Mouse (Mus musculus) embryonic facial prominence, embryonic 11.5 days (tissue): ENCODE results near the gene Acad8. TPM values are rescaled to one million over a fixed set of nuclear protein-coding genes. Genes with fewer than 3 reads are reported as not detected.

Experiments
- ATAC-seq: fragments of 200-750 bp; cut with Nextera tagmentation; replicated peaks from 2 replicates; pipeline ENCODE4 v1.8.0; 2017; ENCODE audit warnings: low read depth; ENCODE audit not compliant: insufficient number of reproducible peaks, low FRiP score, low TSS enrichment
- DNase-seq: peaks from one replicate; pipeline ENCODE4 v3.0.0-alpha.2; 2015; ENCODE audit warnings: low spot score
- H3K27ac ChIP-seq: fragments of 300-500 bp; sonication (generic); replicated peaks from 2 replicates; pipeline ENCODE4 v1.5.1; 2014; ENCODE audit warnings: mild to moderate bottlenecking, low read depth, low read length, control low read depth
- H3K27me3 ChIP-seq: fragments of 300-500 bp; sonication (generic); 2 replicates; pipeline ENCODE4 v1.6.1; 2014; ENCODE audit warnings: mild to moderate bottlenecking, low read length, moderate library complexity, mixed read lengths; ENCODE audit not compliant: control insufficient read depth, insufficient read depth
- H3K36me3 ChIP-seq: fragments of 300-500 bp; sonication (generic); replicated peaks from 2 replicates; pipeline ENCODE4 v1.6.1; 2014; ENCODE audit warnings: low read depth, mild to moderate bottlenecking, low read length, moderate library complexity, mixed read lengths; ENCODE audit not compliant: control insufficient read depth, insufficient read depth
- H3K4me1 ChIP-seq: fragments of 300-500 bp; sonication (generic); 2 replicates; pipeline ENCODE4 v1.6.1; 2014; ENCODE audit warnings: low read length, mixed read lengths; ENCODE audit not compliant: control insufficient read depth, insufficient read depth
- H3K4me2 ChIP-seq: fragments of 300-500 bp; sonication (generic); 2 replicates; pipeline ENCODE4 v1.6.1; 2014; ENCODE audit warnings: low read depth, mild to moderate bottlenecking, control low read depth, low read length, moderate library complexity
- H3K4me3 ChIP-seq: fragments of 300-500 bp; sonication (generic); 2 replicates; pipeline ENCODE4 v1.5.1; 2014; ENCODE audit warnings: low read depth, low read length, control low read depth
- H3K9ac ChIP-seq: fragments of 300-500 bp; sonication (generic); replicated peaks from 2 replicates; pipeline ENCODE4 v1.6.1; 2014; ENCODE audit warnings: mild to moderate bottlenecking, control low read depth, low read length
- H3K9me3 ChIP-seq: fragments of 300-500 bp; sonication (generic); replicated peaks from 2 replicates; pipeline ENCODE4 v1.6.1; 2016; ENCODE audit warnings: mild to moderate bottlenecking, low read length, inconsistent platforms, mixed read lengths; ENCODE audit not compliant: control insufficient read depth
- WGBS: fragments of 180-500 bp; shearing (Covaris S2); extraction: QIAGEN DNeasy Blood & Tissue Kit; methylation state at CpG from one replicate; pipeline ENCODE4 v1.1.7; 2014; 5-methylcytosine and 5-hydroxymethylcytosine counted together
- polyA plus RNA-seq: library from polyadenylated mRNA; unstranded; fragments of >200 nt; fragmentation: Nextera tagmentation; extraction: Ambion mirVana; gene quantifications from 2 replicates; pipeline ENCODE4 v1.2.1, GENCODE M21; 2014

Acad8 gene
- 42.8 and 44.8 TPM in 2 replicates for polyA plus RNA-seq

DNA sequence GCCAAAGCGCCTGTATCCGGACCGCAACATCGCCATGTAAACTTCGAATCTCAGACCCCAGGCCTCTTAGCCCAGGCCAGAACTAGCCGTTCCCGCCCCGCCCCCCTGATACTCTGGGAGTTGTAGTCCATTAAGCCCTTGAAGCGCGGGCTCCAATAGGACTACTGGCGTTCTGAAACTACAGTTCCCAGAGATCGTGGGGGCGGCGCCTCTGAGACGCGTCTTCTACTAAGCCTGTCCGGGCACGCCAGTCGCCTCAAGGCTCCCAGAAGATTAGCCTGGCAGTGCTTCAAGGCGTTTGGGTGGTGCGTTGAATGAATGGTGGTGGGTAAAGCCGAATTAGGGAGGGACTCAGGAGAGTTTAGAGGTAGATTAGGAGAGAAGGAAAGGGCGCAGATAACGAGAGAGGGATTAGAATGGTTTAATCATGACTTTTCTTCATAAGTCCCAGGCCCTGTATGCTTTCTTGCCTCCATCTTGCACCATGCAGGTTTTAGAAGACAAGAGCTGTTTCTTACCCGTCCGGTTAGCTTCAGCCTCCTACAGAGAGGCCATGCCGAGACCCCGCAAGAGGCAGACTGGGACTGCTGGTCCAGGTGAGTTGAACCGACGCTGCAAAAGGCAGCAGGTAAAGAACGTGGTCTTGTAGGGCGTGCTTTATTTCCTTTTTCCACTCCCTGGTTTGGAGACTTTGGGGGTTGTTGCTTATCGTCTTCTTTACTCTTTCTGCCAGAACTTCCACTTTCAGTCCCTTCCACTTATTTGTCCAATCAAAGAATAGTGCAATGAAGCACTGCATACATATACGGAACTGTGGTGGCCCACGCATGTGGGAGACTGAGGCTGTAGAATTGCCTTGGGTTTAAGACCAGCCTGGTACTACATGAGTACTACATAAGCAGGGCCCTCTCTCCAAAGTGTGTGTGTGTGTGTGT, at the start of gene Acad8, which contains the start of gene Thyn1:
Gene Acad8, minus strand, starts transcription at position 106 of the 935 bp plus-strand sequence.
Gene Thyn1, plus strand, starts transcription at position 250 of the 935 bp plus-strand sequence.
- no peaks in the 10 kb centered on the region for H3K9me3 ChIP-seq
- H3K9ac ChIP-seq, result peak within 1 kb of the TSS; percentile 84
- 0 out of 2 replicates have a peak within 1 kb of the TSS, but pooled peaks have one; percentile 44 for H3K27ac ChIP-seq
- H3K4me3 ChIP-seq, result peak within 1 kb of the TSS; percentile 71
- H3K4me1 ChIP-seq, result no peaks in the 10 kb centered on the region; the same call in 1 of the 2 replicates
- WGBS, result 1% methylated on average over 35 of the region's 35 CpGs
- ATAC-seq (peak; percentile 100), DNase-seq (peak; percentile 98)
- peak within 1 kb of the TSS; percentile 45 for H3K4me2 ChIP-seq
- no peaks in the 10 kb centered on the region for H3K27me3 ChIP-seq
- H3K36me3 ChIP-seq, result no peaks in the 10 kb centered on the region

- H3K9me3 ChIP-seq, result no peaks in the 10 kb centered on the region
- DNase-seq (no peak), ATAC-seq (no peak)
- H3K9ac ChIP-seq, result no peak overlapping the region
- no peak overlapping the region for H3K4me2 ChIP-seq
- H3K27ac ChIP-seq, result no peak overlapping the region
- 87% methylated on average over 5 of the region's 5 CpGs for WGBS
- no peak overlapping the region for H3K4me3 ChIP-seq
- no peaks in the 10 kb centered on the region for H3K27me3 ChIP-seq
- no peaks in the 10 kb centered on the region for H3K4me1 ChIP-seq
- peaks cover 7% of the 10 kb centered on the region for H3K36me3 ChIP-seq
Measured at GRCm38 (mm10) chr9:27043892-27044291, 44.5 kb upstream of the Acad8 start.

DNA sequence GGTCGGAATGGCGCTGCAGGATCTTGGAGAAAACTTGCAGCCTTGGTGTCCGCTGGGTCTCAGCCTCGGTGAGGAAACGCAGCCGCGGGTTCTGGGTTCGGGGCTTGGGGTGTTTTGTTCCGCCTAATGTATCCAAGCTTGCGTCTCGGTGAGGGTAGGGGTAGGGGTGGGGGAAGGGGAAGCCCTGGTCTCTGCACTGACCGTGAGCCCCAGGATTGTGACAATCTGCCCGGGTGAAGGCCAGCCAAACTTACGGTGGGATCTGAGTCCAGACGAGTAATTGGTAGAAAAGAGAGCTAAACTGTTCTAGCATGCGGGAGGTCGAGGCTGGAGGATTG, 31.4 kb upstream of the Acad8 start:
- no peaks in the 10 kb centered on the region for H3K9me3 ChIP-seq
- peak overlapping the region; percentile 60 for H3K9ac ChIP-seq
- peak overlapping the region; percentile 40 for H3K4me2 ChIP-seq
- H3K4me3 ChIP-seq, result peak overlapping the region; percentile 95
- DNase-seq (no peak), ATAC-seq (no peak)
- H3K4me1 ChIP-seq, result peaks cover 2% of the 10 kb centered on the region
- H3K27me3 ChIP-seq, result no peaks in the 10 kb centered on the region
- WGBS, result under 1% methylated on average over 17 of the region's 17 CpGs
- H3K36me3 ChIP-seq, result no peaks in the 10 kb centered on the region
- H3K27ac ChIP-seq, result no peak overlapping the region

DNA sequence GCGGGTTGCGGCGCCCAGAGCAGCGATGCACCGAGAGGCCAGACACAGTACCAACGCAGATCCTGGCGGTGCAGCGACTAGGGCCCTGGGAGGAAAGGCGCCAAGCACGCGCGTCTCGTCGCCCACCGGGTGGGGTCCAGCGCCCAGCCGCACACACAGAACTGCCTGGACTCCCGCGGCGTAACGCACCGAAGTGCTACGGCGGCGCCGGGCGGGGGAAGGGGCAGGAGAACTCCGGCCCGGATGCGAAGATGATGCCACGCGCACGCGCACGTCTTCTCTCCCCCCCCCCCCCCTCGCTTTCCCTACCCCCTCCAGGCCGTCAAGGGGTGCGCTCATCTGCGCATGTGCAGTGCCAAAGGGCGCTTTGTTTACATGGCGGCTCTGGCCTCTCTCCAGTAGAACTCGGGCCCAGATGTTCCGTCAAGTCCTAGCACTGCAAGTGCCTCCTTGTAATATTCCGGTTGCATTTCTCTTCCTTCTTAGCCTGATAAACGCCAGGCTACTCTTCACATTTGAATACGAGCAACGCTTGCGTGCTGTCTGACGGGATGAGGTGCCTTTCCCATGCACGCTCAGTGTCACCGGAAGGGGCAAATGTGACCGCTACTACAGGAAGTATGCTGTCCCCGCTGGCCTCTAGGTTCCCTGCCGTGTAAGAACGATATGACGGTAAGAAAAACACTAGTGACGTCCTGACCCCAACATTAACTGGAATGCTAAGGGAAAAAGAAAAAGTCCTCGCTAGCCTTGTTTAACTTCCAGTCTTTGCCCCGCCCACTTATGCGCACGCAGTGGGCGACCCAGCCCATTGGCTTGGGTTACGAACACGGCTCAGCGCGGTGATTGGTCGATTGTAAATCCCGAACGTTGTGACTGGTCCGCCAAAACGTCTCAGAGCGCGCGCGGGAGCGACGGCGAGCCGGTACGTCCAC, 30.7 kb upstream of the Acad8 start, which contains the start of the genes Vps26b and Ncapd3:
Gene Vps26b, minus strand, starts transcription at position 238 of the 935 bp plus-strand sequence.
Gene Ncapd3, plus strand, starts transcription at position 348 of the 935 bp plus-strand sequence.
- Histone ChIP-seq H3K9ac (peak within 1 kb of the TSS; percentile 92), H3K4me1 (peaks cover 2% of the 10 kb centered on the region), H3K27me3 (no peaks in the 10 kb centered on the region), H3K27ac (peak within 1 kb of the TSS; percentile 86), H3K4me2 (peak within 1 kb of the TSS; percentile 85), H3K36me3 (no peaks in the 10 kb centered on the region), H3K4me3 (peak within 1 kb of the TSS; percentile 95), H3K9me3 (no peaks in the 10 kb centered on the region)
- DNase-seq, result peak; percentile 98
- under 1% methylated on average over 73 of the region's 80 CpGs for WGBS
- ATAC-seq, result peak; percentile 93

- H3K4me1 ChIP-seq, result peaks cover 2% of the 10 kb centered on the region
- no peaks in the 10 kb centered on the region for H3K9me3 ChIP-seq
- peak overlapping the region; percentile 86 for H3K27ac ChIP-seq
- peak overlapping the region; percentile 95 for H3K4me3 ChIP-seq
- H3K9ac ChIP-seq, result peak overlapping the region; percentile 92
- DNase-seq, result peak; percentile 29
- H3K4me2 ChIP-seq, result peak overlapping the region; percentile 85
- H3K36me3 ChIP-seq, result no peaks in the 10 kb centered on the region
- WGBS, result under 1% methylated on average over 49 of the region's 52 CpGs
- H3K27me3 ChIP-seq, result no peaks in the 10 kb centered on the region
- ATAC-seq, result peak; percentile 5; the same call in 1 of the 2 replicates
Measured at GRCm38 (mm10) chr9:27029022-27029827, 29.9 kb upstream of the Acad8 start.

- H3K27ac ChIP-seq, result no peak overlapping the region
- no peak overlapping the region for H3K4me2 ChIP-seq
Measured at GRCm38 (mm10) chr9:27026708-27027107, 27.3 kb upstream of the Acad8 start.

GRCm38 (mm10) chr9:27023681-27024080, 24.3 kb upstream of the Acad8 start:
- no peaks in the 10 kb centered on the region for H3K36me3 ChIP-seq
- H3K4me2 ChIP-seq, result no peak overlapping the region
- no peaks in the 10 kb centered on the region for H3K27me3 ChIP-seq
- DNase-seq (no peak), ATAC-seq (no peak)
- peaks cover 2% of the 10 kb centered on the region for H3K4me1 ChIP-seq
- 88% methylated on average over 4 of the region's 4 CpGs for WGBS
- H3K4me3 ChIP-seq, result no peak overlapping the region
- H3K27ac ChIP-seq, result no peak overlapping the region
- H3K9ac ChIP-seq, result no peak overlapping the region
- H3K9me3 ChIP-seq, result no peaks in the 10 kb centered on the region

More at GRCm38 (mm10) chr9:27026708-27027107, 27.3 kb upstream of the Acad8 start:
- ATAC-seq (no peak), DNase-seq (no peak)
- Histone ChIP-seq H3K4me1 (peaks cover 2% of the 10 kb centered on the region), H3K9ac (no peak overlapping the region), H3K36me3 (no peaks in the 10 kb centered on the region), H3K9me3 (no peaks in the 10 kb centered on the region), H3K4me3 (no peak overlapping the region), H3K27me3 (no peaks in the 10 kb centered on the region)
- 92% methylated on average over 1 of the region's 1 CpGs for WGBS
